Mouse (Mus musculus): ENCODE results near the gene Chdh. TPM values are rescaled to one million over a fixed set of nuclear protein-coding genes. Genes with fewer than 3 reads are reported as not detected.

The Chdh gene
- total and polyA plus RNA-seq, 3 experiments, result not detected

DNA sequence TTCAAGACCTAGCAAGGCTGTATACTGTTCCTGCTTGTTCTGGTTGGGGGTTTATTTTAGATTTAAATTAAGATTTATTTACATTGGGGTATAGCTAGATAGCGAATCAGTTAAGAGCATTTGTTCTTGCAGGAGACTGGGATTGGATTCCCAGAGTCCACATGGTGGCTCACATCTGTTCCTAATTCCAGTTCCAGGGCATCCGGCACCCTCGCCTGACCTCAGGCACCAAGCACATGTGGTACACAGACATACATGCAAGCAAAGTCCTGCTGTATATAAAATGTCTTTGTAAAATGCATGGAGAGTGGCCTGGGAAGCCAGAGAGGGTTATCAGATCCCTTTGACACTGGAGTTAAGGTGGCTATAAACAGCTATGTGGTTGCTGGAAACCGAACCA, 13.8 kb upstream of the Chdh start:
- H3K27ac ChIP-seq (ENCODE audit: insufficient read depth, low read depth), result no peak overlapping the region
- dilution Hi-C loops (cut with MboI; ENCODE audit: extremely low pct_ligation_motif_present, extremely low pct_unique_long_range_greater_than_20kb, low sequenced_read_pairs), result no loop called here
- H3K27me3 ChIP-seq (replicated peaks), result no peaks in the 10 kb centered on the region
- no peaks in the 10 kb centered on the region for H3K9me3 ChIP-seq (replicated peaks; ENCODE audit: low read length)
- no peaks in the 10 kb centered on the region for H3K79me2 ChIP-seq (replicated peaks; ENCODE audit: control insufficient read depth, extremely low read depth, insufficient read depth, poor library complexity, severe bottlenecking)
- DNase-seq (ENCODE audit: extremely low read depth), result no peak
- H3K9ac ChIP-seq (ENCODE audit: insufficient read depth, low read depth), result no peak overlapping the region
- H3K36me3 ChIP-seq (replicated peaks in 1 of 2; ENCODE audit: control insufficient read depth in 1 of 2, insufficient read depth in 1 of 2, low read length in 1 of 2), result peaks cover 58 to 83% of the 10 kb centered on the region in 2 experiments
- no peak overlapping the region for H3K4me3 ChIP-seq (replicated peaks in 1 of 3; ENCODE audit: low read depth in 2 of 3, low read length in 2 of 3, poor library complexity in 1 of 3)
- in situ Hi-C loops (cut with MboI; ENCODE audit: low pct_ligation_motif_present, low pct_unique_long_range_greater_than_20kb, low sequenced_read_pairs), result no loop called here
- no peak for TF ChIP-seq BHLHE40 (IDR thresholded peaks at IDR 0.05; ENCODE audit: low read depth, low read length)
- no peak for TF ChIP-seq RAD21 (IDR thresholded peaks at IDR 0.05; ENCODE audit: low read depth, low read length)
- TF ChIP-seq KAT2A (IDR thresholded peaks at IDR 0.05; ENCODE audit: insufficient replicate concordance, low read length), result no peak
- TF ChIP-seq ZMIZ1 (IDR thresholded peaks at IDR 0.05; ENCODE audit: low read depth, low read length), result no peak
- TF ChIP-seq MYC (IDR thresholded peaks at IDR 0.05; ENCODE audit: low read depth, low read length), result no peak
- H3K4me1 ChIP-seq (ENCODE audit: control insufficient read depth in 1 of 2, insufficient read depth in 2 of 2), result peaks cover 10 to 24% of the 10 kb centered on the region in 2 experiments
- no peak overlapping the region for H3K4me2 ChIP-seq (ENCODE audit: insufficient read depth, low read depth, poor library complexity, severe bottlenecking)

DNA sequence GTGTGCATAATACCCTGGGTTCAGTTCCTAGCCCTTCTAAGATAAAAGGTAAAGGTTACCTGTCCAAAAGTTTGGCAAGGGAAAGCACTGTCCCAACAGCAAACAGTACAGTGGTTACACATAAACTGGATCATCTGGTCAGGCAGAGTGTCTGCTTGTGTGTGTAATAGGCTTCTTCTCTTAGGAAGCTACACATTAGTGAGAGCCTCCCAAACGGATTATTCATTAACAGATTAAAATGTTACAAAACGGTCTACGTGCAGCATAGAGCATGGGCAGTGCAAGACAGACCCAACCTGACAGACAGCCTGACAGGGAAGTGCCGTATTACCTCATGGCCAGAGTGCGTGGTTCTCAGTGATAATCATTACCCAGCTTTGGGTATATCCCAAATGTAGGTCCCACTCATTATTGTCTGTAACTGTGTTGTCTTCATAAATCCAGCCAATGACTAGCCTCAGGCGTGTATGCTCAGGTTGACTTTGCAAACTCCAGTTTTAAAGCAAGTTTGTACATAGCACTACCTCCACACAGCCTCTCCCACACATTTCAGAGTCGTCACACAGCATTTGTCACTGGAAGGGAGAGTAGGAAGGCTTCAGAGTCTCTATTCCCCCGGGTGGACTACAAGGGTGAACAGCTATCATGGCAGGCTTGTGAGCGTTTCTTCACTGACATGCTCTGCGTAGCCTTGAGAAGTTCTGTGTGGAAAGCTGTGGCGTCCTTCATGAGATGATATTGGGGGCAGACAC, 12.6 kb upstream of the Chdh start:
- DNase-seq (ENCODE audit: extremely low read depth), result no peak
- H3K9me3 ChIP-seq (replicated peaks; ENCODE audit: low read length), result no peaks in the 10 kb centered on the region
- peaks cover 47 to 71% of the 10 kb centered on the region in 2 experiments for H3K36me3 ChIP-seq (replicated peaks in 1 of 2; ENCODE audit: control insufficient read depth in 1 of 2, insufficient read depth in 1 of 2, low read length in 1 of 2)
- no peak for TF ChIP-seq ELF1 (IDR thresholded peaks at IDR 0.05; ENCODE audit: low read depth, low read length)
- no peak for TF ChIP-seq JUN (IDR thresholded peaks at IDR 0.05; ENCODE audit: insufficient read depth, low read depth, low read length)
- TF ChIP-seq BHLHE40 (IDR thresholded peaks at IDR 0.05; ENCODE audit: low read depth, low read length), result no peak
- TF ChIP-seq MEF2A (IDR thresholded peaks at IDR 0.05; ENCODE audit: borderline replicate concordance, low read depth, low read length), result no peak
- TF ChIP-seq MAFK (IDR thresholded peaks at IDR 0.05; ENCODE audit: insufficient replicate concordance, low read length), result no peak
- no peak for TF ChIP-seq ETS1 (conservative IDR thresholded peaks at IDR 0.05; ENCODE audit: low read depth, low read length)
- TF ChIP-seq CTCF (conservative IDR thresholded peaks at IDR 0.05 in 1 of 2, IDR thresholded peaks at IDR 0.05 in 1 of 2; ENCODE audit: low read depth in 2 of 2, low read length in 2 of 2), result no peak
- no peak overlapping the region for H3K9ac ChIP-seq (ENCODE audit: insufficient read depth, low read depth)
- no peak overlapping the region for H3K4me3 ChIP-seq (replicated peaks in 1 of 3; ENCODE audit: low read depth in 2 of 3, low read length in 2 of 3, poor library complexity in 1 of 3)
- H3K4me2 ChIP-seq (ENCODE audit: insufficient read depth, low read depth, poor library complexity, severe bottlenecking), result no peak overlapping the region
- no peak overlapping the region for H3K27ac ChIP-seq (ENCODE audit: insufficient read depth, low read depth)
- dilution Hi-C loops (cut with MboI; ENCODE audit: extremely low pct_ligation_motif_present, extremely low pct_unique_long_range_greater_than_20kb, low sequenced_read_pairs) (no loop called here), in situ Hi-C loops (cut with MboI; ENCODE audit: low pct_ligation_motif_present, low pct_unique_long_range_greater_than_20kb, low sequenced_read_pairs) (no loop called here)
- H3K4me1 ChIP-seq (ENCODE audit: control insufficient read depth in 1 of 2, insufficient read depth in 2 of 2), result peaks cover 10 to 36% of the 10 kb centered on the region in 2 experiments
- H3K27me3 ChIP-seq (replicated peaks), result no peaks in the 10 kb centered on the region
- no peaks in the 10 kb centered on the region for H3K79me2 ChIP-seq (replicated peaks; ENCODE audit: control insufficient read depth, extremely low read depth, insufficient read depth, poor library complexity, severe bottlenecking)

DNA sequence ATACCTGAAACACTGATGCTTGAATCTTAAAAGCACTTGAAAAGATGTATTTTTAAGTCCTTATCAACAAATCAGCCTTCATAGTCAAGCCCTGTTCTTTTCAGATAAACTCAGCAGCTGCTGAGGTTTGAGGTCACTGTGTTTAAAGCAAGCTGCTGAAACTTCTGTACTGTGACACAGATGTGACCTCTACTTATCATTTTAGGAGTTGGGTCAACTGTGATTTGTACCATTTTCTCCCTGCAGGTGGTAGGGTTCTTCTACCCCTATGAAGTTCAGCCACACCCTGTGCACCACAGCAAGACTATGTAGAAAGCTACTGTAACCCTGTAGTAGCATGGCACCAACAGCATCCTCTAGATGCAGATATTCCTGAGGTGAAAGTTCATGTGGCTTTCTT, 11.5 kb upstream of the Chdh start:
- Histone ChIP-seq H3K27ac (ENCODE audit: insufficient read depth, low read depth) (no peak overlapping the region), H3K9me3 (replicated peaks; ENCODE audit: low read length) (no peaks in the 10 kb centered on the region), H3K36me3 (replicated peaks in 1 of 2; ENCODE audit: control insufficient read depth in 1 of 2, insufficient read depth in 1 of 2, low read length in 1 of 2) (peaks cover 35 to 59% of the 10 kb centered on the region in 2 experiments), H3K9ac (ENCODE audit: insufficient read depth, low read depth) (no peak overlapping the region), H3K4me2 (ENCODE audit: insufficient read depth, low read depth, poor library complexity, severe bottlenecking) (no peak overlapping the region), H3K79me2 (replicated peaks; ENCODE audit: control insufficient read depth, extremely low read depth, insufficient read depth, poor library complexity, severe bottlenecking) (no peaks in the 10 kb centered on the region), H3K27me3 (replicated peaks) (no peaks in the 10 kb centered on the region), H3K4me3 (replicated peaks in 1 of 3; ENCODE audit: low read depth in 2 of 3, low read length in 2 of 3, poor library complexity in 1 of 3) (no peak overlapping the region), H3K4me1 (ENCODE audit: control insufficient read depth in 1 of 2, insufficient read depth in 2 of 2) (peaks cover 10 to 38% of the 10 kb centered on the region in 2 experiments)
- no peak for DNase-seq (ENCODE audit: extremely low read depth)
- dilution Hi-C loops (cut with MboI; ENCODE audit: extremely low pct_ligation_motif_present, extremely low pct_unique_long_range_greater_than_20kb, low sequenced_read_pairs), result no loop called here
- in situ Hi-C loops (cut with MboI; ENCODE audit: low pct_ligation_motif_present, low pct_unique_long_range_greater_than_20kb, low sequenced_read_pairs), result no loop called here
- TF ChIP-seq MAX (IDR thresholded peaks at IDR 0.05; ENCODE audit: low read length), result no peak
- TF ChIP-seq NELFE (IDR thresholded peaks at IDR 0.05; ENCODE audit: low read depth, low read length), result no peak
- no peak for TF ChIP-seq RCOR1 (conservative IDR thresholded peaks at IDR 0.05; ENCODE audit: low read depth, low read length)
- no peak for TF ChIP-seq PAX5 (IDR thresholded peaks at IDR 0.05; ENCODE audit: low read length)
- no peak for TF ChIP-seq USF2 (conservative IDR thresholded peaks at IDR 0.05; ENCODE audit: low read depth, low read length)
- no peak for TF ChIP-seq TCF12 (IDR thresholded peaks at IDR 0.05; ENCODE audit: low read depth, low read length)
- no peak for TF ChIP-seq USF1 (IDR thresholded peaks at IDR 0.05; ENCODE audit: low read depth, low read length)
- TF ChIP-seq EP300 (IDR thresholded peaks at IDR 0.05; ENCODE audit: low read length), result no peak
- TF ChIP-seq TBP (conservative IDR thresholded peaks at IDR 0.05; ENCODE audit: low read depth, low read length), result no peak
- no peak for TF ChIP-seq CHD2 (IDR thresholded peaks at IDR 0.05; ENCODE audit: low read length)
- no peak for TF ChIP-seq IRF4 (IDR thresholded peaks at IDR 0.05; ENCODE audit: low read depth, low read length)
- TF ChIP-seq JUND (conservative IDR thresholded peaks at IDR 0.05; ENCODE audit: low read depth, low read length), result no peak
- no peak for TF ChIP-seq ZKSCAN1 (IDR thresholded peaks at IDR 0.05; ENCODE audit: borderline replicate concordance, low read depth, low read length)
- TF ChIP-seq KAT2A (IDR thresholded peaks at IDR 0.05; ENCODE audit: insufficient replicate concordance, low read length), result no peak
- TF ChIP-seq ETS1 (conservative IDR thresholded peaks at IDR 0.05; ENCODE audit: low read depth, low read length), result no peak
- no peak for TF ChIP-seq NRF1 (IDR thresholded peaks at IDR 0.05; ENCODE audit: low read depth, low read length)

Data from CH12.LX (cell line).